Mouse (Mus musculus) kidney, adult 2 months (tissue): ENCODE results near the gene Psma7. TPM values are rescaled to one million over a fixed set of nuclear protein-coding genes. Genes with fewer than 3 reads are reported as not detected.

Source experiments
- DNase-seq: peaks from one replicate; pipeline ENCODE4 v3.0.0; 2021
- H3K27ac ChIP-seq: fragments of 200-500 bp; 2 replicates; pipeline ENCODE4 v1.5.1; 2012; ENCODE audit warnings: low read depth, low read length, control low read depth, inconsistent platforms; ENCODE audit not compliant: insufficient read depth
- H3K27me3 ChIP-seq: fragments of 200-500 bp; replicated peaks from 2 replicates; pipeline ENCODE4 v1.6.1; 2012; ENCODE audit warnings: mild to moderate bottlenecking, moderate library complexity, low read length, inconsistent platforms; ENCODE audit not compliant: control insufficient read depth, insufficient read depth
- H3K36me3 ChIP-seq: fragments of 200-500 bp; 2 replicates; pipeline ENCODE4 v1.6.1; 2012; ENCODE audit warnings: mild to moderate bottlenecking, moderate library complexity, low read length, inconsistent platforms; ENCODE audit not compliant: control insufficient read depth, insufficient read depth
- H3K4me1 ChIP-seq: fragments of 200-500 bp; 2 replicates; pipeline ENCODE4 v1.6.1; 2011; ENCODE audit warnings: low read length; ENCODE audit not compliant: control insufficient read depth, insufficient read depth
- H3K4me3 ChIP-seq: fragments of 200-500 bp; 2 replicates; pipeline ENCODE4 v1.5.1; 2011; ENCODE audit warnings: mild to moderate bottlenecking, low read depth, low read length, control low read depth; ENCODE audit not compliant: insufficient read depth
- CTCF ChIP-seq: fragments of 200-500 bp; conservative IDR thresholded peaks from 2 replicates; pipeline ENCODE4 v1.5.1; 2011; ENCODE audit warnings: low read depth, mild to moderate bottlenecking, control low read depth, low read length, moderate library complexity, mixed read lengths; ENCODE audit not compliant: insufficient read depth, insufficient read length
- POLR2A ChIP-seq: fragments of 200-500 bp; IDR thresholded peaks from one replicate; pipeline ENCODE4 v1.6.1; 2011; ENCODE audit warnings: low read depth, low read length, control low read depth
- WGBS: fragments of 180-500 bp; shearing (Covaris S2); methylation state at CpG from one replicate; pipeline ENCODE4 v1.1.7; 2018; 5-methylcytosine and 5-hydroxymethylcytosine counted together
- polyA plus RNA-seq: library from polyadenylated mRNA; depleted of rRNA; stranded (reverse); fragments of >200 nt; gene quantifications from 2 replicates; pipeline ENCODE4 v1.2.3, GENCODE M21; 2012; rRNA removed

The Psma7 gene
- polyA plus RNA-seq, 1 experiment: 185 TPM

- DNase-seq: no peak
- no peaks in the 10 kb centered on the region for H3K27me3 ChIP-seq
- H3K4me1 ChIP-seq: no peaks in the 10 kb centered on the region
- no peak overlapping the region for H3K4me3 ChIP-seq
- WGBS: 95% methylated on average over 5 of the region's 5 CpGs
- TF ChIP-seq POLR2A (no peak), CTCF (no peak)
- no peak overlapping the region for H3K27ac ChIP-seq
- no peaks in the 10 kb centered on the region for H3K36me3 ChIP-seq
These were observed 49.2 kb downstream of the Psma7 start for GRCm38 (mm10) chr2:179993071-179993470.

DNA sequence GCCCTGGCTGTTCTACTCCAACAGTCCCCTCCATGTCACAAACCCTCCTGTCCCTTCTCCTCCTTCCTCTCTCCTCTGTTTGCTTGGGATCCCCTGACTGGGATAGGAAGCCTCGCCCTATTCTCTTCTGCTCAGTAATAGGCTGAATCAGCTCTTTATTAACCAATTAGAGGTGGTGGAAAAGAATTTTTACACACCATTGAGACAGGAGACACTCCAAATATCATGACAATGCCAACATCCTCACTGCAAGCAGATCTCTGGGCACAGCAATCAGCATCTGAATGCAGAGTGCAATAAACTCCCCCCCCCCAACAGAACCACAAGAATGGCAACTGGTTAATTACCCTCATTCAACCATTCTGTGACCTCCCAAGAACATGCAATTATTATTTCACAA lies 53.1 kb downstream of the Psma7 start:
- WGBS: 76% methylated on average over 1 of the region's 1 CpGs
- H3K4me1 ChIP-seq: no peaks in the 10 kb centered on the region
- no peak overlapping the region for H3K27ac ChIP-seq
- TF ChIP-seq POLR2A: no peak
- no peak for TF ChIP-seq CTCF
- no peak for DNase-seq
- H3K4me3 ChIP-seq: no peak overlapping the region
- H3K36me3 ChIP-seq: no peaks in the 10 kb centered on the region
- no peaks in the 10 kb centered on the region for H3K27me3 ChIP-seq

- H3K4me3 ChIP-seq: no peak overlapping the region
- TF ChIP-seq POLR2A (no peak), CTCF (no peak)
- no peak for DNase-seq
- WGBS: 65% methylated on average over 10 of the region's 10 CpGs
- no peak overlapping the region for H3K27ac ChIP-seq
- H3K36me3 ChIP-seq: no peaks in the 10 kb centered on the region
- H3K4me1 ChIP-seq: no peaks in the 10 kb centered on the region
- H3K27me3 ChIP-seq: no peaks in the 10 kb centered on the region
These were observed 55.7 kb downstream of the Psma7 start for GRCm38 (mm10) chr2:179986437-179987022.

Other genes with a start within 250 kb of the Psma7 start
- 7.3 and 8.9 TPM in 2 replicates for gene Taf4, start 65.8 kb downstream of the Psma7 start, polyA plus RNA-seq
- gene Lsm14b, start 17.4 kb downstream of the Psma7 start, polyA plus RNA-seq: 27.2 and 29.5 TPM in 2 replicates
- gene Ss18l1, start 76 bp upstream of the Psma7 start, polyA plus RNA-seq: 6.7 and 7.5 TPM in 2 replicates
- 24.3 and 26.2 TPM in 2 replicates for gene Mtg2, start 28.2 kb upstream of the Psma7 start, polyA plus RNA-seq
- gene Hrh3, start 62.1 kb upstream of the Psma7 start, polyA plus RNA-seq: 0.08 and 0.17 TPM in 2 replicates
- 30.3 and 33.8 TPM in 2 replicates for gene Osbpl2, start 76.9 kb upstream of the Psma7 start, polyA plus RNA-seq
- gene Adrm1, start 129.1 kb upstream of the Psma7 start, polyA plus RNA-seq: 80.0 and 95.3 TPM in 2 replicates
- 83.3 and 97.8 TPM in 2 replicates for gene Lama5, start 183.4 kb upstream of the Psma7 start, polyA plus RNA-seq
- 2,294 and 2,331 TPM in 2 replicates for gene Rps21, start 214.9 kb upstream of the Psma7 start, polyA plus RNA-seq
- gene Cables2, start 231.1 kb upstream of the Psma7 start, polyA plus RNA-seq: 18.2 TPM in 2 replicates
- 0.49 and 0.50 TPM in 2 replicates for gene Rbbp8nl, start 247.4 kb upstream of the Psma7 start, polyA plus RNA-seq